Mouse (Mus musculus) MEL-GATA-1-ER (cell line): ENCODE measurements at regions not wholly inside any gene's neighbourhood (a gene's known extent, or its start where the extent isn't known, plus 50 kb on each side); places are given as distances from the start of the nearest gene placed in this dataset.

Experiments used
- DNase-seq: peaks from one replicate; pipeline ENCODE4 v3.0.0-alpha.2; 2012; ENCODE audit warnings: low read depth; ENCODE audit errors: extremely low read depth

DNA sequence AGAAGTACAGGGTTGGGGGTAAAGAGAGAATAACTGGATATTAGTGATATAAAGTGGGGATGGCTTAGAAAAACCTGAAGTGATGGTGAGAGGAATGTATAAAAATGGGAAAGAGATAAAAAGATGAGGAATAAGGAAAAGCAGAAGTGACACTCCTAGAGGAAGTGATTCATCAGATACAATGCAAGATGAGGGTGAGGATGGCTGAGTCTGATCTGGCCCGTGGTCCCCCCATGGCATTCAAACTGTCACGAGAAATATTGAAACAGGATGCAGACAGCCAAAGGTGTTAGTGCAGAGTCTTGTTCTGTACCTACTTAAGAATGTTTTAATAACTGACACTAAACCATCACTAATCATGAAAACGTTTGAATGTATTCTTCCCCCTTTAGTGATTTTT is 56.2 kb upstream of the Kitl start:
- no peak for DNase-seq

- no peak for DNase-seq
Measured at GRCm38 (mm10) chr10:99952486-99952885, 62.9 kb upstream of the Kitl start.

DNA sequence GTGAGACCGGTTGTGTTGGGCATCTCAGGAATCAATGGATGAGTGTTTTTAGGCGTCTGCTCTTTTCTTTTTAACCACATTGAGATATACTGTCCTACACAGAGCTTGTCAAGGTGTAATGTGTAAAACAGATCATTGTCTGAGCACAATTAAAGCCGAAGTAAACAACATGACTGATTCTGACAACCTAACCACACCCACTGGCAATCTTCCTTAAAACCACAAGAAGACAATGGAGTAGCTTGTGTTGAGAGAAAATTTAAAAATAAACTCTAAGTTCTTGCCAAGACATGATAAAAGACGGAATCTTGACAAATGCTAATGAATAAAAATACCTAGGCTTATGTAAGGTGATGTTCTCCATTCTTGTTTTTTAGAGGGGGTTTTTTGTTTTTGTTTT is 63.7 kb upstream of the Kitl start:
- no peak for DNase-seq

DNA sequence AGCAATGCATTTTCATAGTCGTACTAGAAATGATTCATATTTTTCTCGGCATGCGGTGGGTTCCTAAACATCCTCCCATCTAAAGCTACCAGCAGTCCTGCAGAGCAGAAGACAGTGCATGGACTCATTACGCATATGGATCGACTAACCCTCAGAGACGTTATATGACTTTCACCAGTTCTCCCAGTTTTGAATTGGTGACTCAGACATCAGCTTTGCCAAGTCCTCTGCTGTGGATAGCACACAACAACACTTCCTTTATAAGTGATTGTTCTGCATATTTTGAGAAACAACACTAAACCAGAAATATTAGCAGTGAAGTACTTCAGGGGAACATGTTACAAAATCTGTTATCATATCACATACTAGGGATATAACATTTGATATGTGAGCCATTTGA is 64.1 kb upstream of the Kitl start:
- DNase-seq: no peak

- DNase-seq: no peak
Measured at GRCm38 (mm10) chr10:99948740-99949139, 66.7 kb upstream of the Kitl start.

- no peak for DNase-seq
Measured at GRCm38 (mm10) chr10:99945418-99945817, 70.0 kb upstream of the Kitl start.

- DNase-seq: no peak
Measured at GRCm38 (mm10) chr10:99941665-99942064, 73.8 kb upstream of the Kitl start.

- DNase-seq: no peak
Measured at GRCm38 (mm10) chr10:99938901-99939300, 76.5 kb upstream of the Kitl start.

- DNase-seq: no peak
Measured at GRCm38 (mm10) chr10:99937921-99938618, 77.4 kb upstream of the Kitl start.

DNA sequence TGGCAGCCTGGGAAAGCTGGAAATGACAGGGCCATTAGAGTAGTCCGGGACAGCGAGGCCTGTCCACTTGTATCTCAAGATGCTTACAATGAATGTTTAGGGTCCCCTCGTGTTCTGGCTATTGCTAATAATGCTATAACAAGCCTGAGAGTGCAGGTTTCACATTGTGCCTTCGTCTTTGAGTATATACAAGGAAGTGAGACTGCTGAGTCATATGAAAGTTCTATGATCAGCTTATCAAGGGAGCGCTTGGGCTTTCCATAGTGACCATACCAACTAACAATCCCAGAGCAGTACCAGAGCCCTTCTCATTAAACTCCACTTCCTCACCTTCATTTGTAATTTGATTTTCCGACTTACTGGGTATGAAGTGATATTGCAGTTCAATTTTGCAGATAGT is 86.2 kb upstream of the Kitl start:
- DNase-seq: no peak

- no peak for DNase-seq
Measured at GRCm38 (mm10) chr10:99927913-99928312, 87.5 kb upstream of the Kitl start.

GRCm38 (mm10) chr10:99926327-99926954 is 89.0 kb upstream of the Kitl start:
- DNase-seq: peak; percentile 9

- no peak for DNase-seq
Measured at GRCm38 (mm10) chr10:99924541-99924940, 90.9 kb upstream of the Kitl start.

DNA sequence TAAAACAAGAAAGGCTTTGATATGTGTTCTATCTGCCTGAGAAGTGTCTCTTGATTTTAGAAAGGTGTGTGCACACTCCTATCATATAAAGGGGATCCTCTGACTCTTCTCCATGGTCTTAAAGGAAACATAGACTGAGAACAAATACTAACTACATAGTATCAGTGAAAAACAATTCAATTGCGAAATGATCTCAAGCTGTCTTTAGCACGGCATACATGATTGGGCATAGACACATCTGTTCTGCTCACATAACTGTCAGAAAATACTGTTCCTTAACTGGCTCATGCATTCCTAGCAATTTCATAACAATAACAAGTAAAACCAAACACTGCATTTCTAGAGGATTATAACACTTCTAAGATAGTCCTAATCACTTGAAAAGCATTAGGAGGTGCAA is 95.5 kb upstream of the Kitl start:
- no peak for DNase-seq

GRCm38 (mm10) chr10:99918567-99919320 is 96.7 kb upstream of the Kitl start:
- DNase-seq: no peak

DNA sequence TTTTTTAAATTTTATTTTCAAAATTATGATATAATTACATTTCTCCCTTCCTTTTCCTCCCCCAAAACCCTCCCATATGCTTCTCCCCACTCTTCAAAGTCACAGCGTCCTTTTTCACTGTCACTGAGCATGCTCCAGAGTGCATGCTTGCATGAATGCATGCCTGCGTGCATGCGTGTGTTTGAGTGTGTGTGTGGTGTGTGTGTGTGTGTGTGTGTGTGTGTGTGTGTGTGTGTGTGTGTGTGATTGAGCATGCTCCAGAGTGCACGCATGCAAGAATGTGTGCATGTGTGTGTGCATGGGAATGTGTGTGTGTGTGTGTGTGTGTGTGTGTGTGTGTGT is 101.6 kb upstream of the Kitl start:
- DNase-seq: no peak

DNA sequence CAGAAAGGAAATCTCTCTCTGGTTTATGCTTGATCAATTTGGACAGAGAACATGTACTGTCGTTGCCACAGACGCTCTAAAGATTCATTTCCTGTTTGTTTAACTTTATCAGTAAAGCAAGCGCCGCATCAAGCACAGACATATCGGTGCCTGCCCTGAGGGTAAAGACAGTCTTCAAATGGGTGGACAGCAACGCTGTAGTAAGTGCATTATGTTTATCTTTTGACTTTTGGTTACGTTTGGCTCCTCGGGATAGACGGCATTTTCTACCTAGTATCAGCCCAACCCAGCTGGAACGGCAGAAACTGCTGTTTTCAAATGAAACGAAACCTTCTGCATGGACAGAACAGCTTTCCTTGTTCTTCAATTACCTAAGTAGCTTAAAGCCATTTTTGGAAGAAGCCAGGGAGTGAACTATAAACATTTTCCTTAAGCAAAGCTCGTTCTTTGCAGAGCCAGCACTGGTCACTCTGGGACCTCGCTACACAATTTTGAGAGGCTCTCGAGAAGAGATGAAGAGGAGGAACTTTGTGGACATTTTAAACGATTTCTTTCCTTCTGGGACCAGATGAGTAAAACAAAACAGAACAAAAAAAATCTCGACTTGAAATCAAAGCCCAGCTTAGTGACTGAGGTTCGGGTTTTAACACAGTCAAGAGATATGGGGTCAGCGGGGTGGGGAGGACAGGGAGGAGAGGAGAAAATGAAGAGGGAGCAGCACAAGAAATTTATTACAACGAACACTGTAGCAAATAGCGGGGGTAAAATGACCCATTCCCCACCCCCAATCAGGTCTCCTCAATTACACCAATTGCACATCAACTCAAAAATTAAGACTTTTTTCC is 102.2 kb upstream of the Kitl start:
- DNase-seq: no peak

GRCm38 (mm10) chr10:99910011-99910723 is 105.3 kb upstream of the Kitl start:
- DNase-seq: no peak

- DNase-seq: no peak
Measured at GRCm38 (mm10) chr10:99908044-99908443, 107.4 kb upstream of the Kitl start.

- DNase-seq: no peak
Measured at GRCm38 (mm10) chr10:99906778-99907435, 108.5 kb upstream of the Kitl start.
